Mouse (Mus musculus) megakaryocyte progenitor cell, adult 5-6 weeks (primary cell): ENCODE measurements around the gene Sp100. TPM values are rescaled to one million over a fixed set of nuclear protein-coding genes. Genes with fewer than 3 reads are reported as not detected.
"Not testable (repeated sequence)": the region's sequence is repeated elsewhere in the genome, so short reads cannot be mapped to it uniquely, and the experiment has no call there.

ENCODE experiments used
- ATAC-seq: replicated peaks from 2 replicates; pipeline ENCODE4 v1.8.0; 2016; ENCODE audit warnings: mild to moderate bottlenecking, moderate TSS enrichment, inconsistent platforms; ENCODE audit not compliant: poor library complexity
- total RNA-seq, 2 experiments: library from RNA; stranded (forward) in 1 of 2; stranded (reverse) in 1 of 2; fragments of 157-497, 149-512 nt in 1 of 2; fragments of 200-1000 nt in 1 of 2; gene quantifications; 2 replicates each; pipeline versions ENCODE4 v1.2.3 to v1.2.4; 2015 to 2017

Sp100 gene
- total RNA-seq (2015) (126 and 135 TPM in 2 replicates), total RNA-seq (2017) (63.4 and 82.1 TPM in 2 replicates)

DNA sequence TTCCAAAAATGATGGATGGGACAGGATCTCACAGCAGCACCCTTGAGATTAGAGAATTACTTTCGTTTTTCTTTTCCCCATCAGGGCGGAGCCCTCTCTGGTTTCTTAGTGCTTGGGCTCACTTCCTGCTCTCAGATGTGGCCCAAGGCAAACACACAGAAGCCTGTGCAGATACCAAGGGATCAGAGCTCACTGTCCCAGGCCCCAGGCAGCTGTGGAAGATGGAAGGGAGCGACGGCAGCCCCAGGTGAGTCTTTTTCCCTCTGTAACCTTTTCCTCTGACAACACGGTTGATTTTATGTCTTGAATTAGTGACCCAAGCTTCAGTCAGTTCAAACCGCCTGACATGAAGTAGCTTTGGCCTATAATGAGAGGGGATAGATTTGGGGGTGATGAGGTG, at the start of gene Sp100:
Gene Sp100, plus strand, starts transcription at position 108 of the 400 bp plus-strand sequence.
- ATAC-seq, result 0 out of 2 replicates have a peak, but pooled peaks have one; percentile 48

DNA sequence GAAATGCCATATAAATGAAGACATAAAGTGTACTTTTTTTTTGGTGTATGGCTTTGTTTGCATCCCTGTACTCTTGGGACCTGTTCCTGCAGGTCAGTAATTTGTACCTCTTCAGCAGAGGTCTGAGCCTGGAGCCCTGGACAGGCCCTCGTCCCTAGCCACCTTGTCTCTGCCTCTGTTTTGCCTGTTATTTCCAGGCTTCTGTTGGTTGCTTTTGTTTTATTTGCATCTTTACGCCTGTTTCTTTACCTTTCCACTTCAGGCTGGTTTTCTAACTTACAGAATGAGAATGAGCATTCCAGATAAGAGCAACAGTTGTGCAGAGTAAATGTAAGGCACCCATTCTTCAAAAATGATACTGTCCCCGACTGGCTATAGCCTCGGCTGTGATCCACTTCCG, 49.7 kb upstream of the Sp100 start, which contains the start of gene Sp140:
Gene Sp140, plus strand, starts transcription at position 301 of the 400 bp plus-strand sequence.
- ATAC-seq, result not testable (repeated sequence)

DNA sequence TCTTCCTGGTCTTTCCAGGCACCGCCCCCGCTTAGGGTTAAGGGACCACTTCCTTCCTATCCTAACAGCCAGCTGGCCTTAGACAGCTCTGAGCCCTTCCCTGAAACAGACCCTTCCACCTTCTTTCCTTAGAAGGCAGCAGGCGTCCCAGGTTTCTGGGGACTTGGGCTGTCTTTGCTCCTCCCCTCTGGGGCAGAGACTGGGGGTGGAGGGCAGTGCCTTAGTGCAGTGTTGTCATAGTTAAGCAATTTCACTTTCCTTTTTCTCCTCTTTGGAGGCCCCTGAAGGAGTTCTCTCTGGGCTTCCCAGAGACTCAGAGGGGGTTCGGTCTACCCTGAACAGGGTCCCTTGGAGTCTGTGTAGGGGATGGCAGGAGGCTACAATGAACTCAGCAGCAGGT, 49.0 kb upstream of the Sp100 start:
- ATAC-seq, result not testable (repeated sequence)

DNA sequence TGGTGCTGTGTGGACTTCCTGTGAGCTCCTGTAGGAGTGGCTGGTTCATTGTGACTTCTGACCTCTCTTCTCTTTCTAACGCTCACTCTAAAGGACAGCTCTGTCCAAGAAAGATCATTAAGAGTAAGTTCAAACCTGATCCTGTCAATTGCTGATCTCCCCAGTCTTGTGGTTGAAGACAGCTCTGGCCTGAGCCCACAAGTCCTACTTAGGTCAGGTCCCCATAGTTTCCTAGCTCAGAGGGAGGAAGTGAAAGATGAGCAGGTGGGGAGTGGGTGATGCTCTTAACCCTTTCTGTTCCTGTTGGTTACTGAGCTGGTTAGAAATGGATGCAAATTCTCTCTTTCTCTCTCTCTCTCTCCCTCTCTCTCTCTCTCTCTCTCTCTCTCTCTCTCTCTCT, 45.4 kb upstream of the Sp100 start:
- not testable (repeated sequence) for ATAC-seq

DNA sequence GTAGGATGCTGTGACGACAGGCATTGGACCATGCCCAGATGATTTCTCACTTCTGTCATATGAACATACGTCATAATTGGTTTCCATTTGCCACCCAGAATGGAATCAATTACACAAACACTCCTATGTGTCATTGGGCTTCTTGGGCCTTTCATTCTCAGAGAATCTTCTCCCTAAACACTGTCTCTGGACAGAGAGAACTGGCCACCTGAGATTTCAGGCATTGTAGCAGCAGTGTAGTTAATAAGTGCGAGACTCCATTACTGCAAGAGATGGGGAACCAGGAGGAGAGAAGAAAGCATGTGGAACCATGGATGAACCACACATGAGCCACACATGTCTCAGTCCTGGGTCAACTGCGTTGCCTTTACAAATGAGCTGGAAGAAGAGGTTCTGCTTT, 41.4 kb upstream of the Sp100 start:
- ATAC-seq, result not testable (repeated sequence)

DNA sequence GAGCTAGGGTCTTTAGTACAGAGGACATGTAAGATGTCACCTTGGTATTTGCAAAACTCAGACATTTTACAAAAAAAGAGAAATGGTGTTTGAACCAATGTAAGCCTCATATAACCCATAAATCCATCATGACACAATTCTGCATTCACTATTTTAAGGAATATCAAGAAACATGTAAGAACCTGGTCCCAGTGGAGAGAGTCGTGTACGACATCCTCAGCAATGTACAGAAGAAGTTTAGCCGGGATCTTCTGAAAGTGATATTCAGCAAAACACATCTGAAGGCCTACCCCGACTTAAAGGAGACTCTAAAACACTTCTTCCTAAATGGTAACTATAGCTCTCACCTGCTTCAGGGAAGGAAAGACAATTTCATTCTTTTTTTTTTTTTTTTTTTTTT, 39.2 kb upstream of the Sp100 start:
- not testable (repeated sequence) for ATAC-seq

DNA sequence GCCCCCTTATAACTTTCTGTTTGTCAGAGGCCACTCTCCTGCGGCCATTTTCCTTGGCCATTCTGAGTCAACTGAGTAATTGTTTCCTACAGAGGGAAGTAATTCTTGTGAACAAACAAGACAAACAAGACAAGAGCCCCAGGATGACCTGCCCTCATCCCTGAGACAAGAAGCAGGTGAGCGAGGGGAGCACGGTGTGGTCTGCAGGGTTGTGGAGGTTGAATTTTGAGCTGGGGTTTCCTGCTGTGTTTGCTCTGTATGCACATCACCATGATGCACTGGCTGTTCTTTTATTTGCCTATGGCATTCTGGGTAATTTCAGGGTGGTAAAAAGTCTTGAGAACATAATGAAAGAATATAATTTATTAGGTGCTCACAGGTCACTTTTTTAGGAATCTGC, 34.7 kb upstream of the Sp100 start:
- ATAC-seq, result not testable (repeated sequence)

DNA sequence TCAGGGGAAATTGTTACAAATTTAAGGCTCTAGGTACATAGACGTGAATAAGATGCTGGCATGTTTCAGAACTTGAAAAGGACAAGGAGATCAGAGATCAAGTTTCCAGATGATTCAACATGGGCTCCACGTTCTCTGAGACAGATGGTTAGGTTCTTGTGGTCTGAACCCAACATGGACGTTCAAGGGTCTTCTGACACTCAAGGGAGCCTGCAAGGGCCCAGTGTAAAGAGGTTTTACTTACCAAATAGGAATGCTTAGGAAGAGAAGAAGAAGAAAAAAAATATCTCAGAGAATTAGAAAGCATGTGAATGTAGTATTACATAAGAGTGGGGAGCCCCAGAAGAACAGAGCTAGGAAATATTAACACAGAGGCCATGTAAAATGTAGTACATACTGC, 34.0 kb upstream of the Sp100 start:
- not testable (repeated sequence) for ATAC-seq

DNA sequence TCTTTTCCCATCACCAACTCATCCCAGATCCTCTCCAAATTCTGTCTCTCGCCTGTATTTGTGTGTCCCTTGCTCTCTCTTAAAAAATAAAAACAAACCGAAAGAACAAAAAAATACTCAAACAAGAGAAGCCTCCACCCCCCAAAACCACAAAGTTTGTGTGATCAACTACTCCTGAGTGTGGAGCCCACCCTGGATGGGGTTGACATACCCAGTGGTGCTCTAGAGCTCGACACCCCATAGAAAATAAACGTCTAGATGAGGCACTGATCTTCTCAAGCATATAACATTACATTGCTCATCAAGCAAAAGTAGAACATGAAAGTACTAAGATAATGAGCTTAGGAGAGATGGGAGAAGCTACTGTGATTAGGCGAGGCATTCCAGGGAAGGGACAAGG, 32.6 kb upstream of the Sp100 start:
- not testable (repeated sequence) for ATAC-seq

DNA sequence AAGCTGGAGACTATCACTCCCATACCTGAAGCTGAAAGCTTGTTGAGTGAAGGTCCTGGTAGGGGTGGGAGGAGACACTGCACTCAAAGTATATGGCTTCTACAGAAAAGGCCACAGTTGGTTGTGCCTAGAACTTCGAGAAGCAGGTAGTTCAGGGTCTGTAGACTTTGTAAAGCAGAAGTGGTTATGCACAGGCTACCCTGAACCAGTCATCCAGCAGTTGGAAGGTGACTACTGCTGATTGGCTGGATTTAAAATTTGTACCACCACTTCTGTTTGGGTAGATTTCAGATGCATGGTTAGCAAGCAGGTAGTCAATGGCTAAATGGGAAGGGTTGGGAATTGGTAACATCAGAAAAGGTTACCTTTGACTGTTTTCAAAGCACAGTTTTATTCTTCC, 31.1 kb upstream of the Sp100 start:
- ATAC-seq, result not testable (repeated sequence)

DNA sequence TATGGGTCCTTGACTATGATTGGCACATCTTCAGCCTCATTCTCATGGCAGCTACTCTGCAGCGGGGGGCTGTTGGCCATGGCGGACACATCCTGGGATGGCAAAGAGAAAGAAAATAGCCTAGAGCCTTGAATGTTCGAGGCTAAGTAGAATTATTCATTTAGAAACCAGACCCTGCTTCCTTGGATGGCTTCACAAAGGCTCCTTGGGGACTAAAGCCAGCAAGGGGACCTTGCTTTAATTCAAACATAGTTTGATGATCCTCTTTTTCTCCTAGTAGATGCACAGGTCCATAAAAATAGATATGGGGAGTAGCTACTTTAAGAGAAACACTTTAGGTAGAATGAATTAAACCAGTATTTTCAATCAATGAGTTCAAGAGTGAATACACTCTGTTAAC, 12.9 kb upstream of the Sp100 start:
- ATAC-seq, result not testable (repeated sequence)

DNA sequence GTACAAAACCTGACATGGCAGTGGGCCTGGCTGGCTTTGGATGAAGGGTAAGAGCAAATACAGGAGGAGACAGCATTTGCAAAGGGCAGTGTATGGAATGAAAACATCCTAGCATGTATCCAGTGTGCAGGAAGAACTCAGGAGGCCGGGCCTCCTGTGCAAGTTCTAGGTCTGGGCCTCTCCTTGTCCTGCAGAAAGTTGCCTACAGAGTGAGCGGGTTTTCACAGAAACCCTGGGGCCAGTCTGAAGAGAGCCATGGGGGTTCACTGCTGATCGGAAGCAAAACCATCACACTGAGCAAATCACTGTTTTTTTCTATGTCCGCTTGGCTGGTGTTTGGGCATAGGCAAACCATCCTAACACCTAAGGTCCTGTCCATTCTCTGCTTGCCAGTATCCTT, 11.6 kb upstream of the Sp100 start:
- ATAC-seq, result not testable (repeated sequence)

DNA sequence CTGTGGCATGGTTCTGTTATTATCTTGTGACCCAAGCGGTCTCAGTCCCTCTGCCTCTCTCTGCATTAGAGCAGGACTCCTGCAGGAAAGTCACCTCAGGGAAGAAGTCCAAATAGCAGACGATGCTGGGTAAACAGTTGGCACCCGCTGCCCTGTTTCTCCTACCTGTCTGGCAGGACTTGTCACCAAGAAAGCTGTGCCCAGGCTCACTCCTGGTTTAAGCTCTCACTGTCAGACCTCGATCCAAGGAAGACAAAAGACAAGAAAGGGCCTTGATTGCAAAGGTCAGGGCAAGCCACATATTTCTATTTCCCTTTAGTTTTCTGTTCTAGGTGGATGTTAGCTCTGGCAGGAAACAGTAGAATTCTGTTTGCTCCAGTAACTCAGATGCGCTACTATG, 736 bp downstream of the Sp100 start:
- ATAC-seq, result not testable (repeated sequence)

DNA sequence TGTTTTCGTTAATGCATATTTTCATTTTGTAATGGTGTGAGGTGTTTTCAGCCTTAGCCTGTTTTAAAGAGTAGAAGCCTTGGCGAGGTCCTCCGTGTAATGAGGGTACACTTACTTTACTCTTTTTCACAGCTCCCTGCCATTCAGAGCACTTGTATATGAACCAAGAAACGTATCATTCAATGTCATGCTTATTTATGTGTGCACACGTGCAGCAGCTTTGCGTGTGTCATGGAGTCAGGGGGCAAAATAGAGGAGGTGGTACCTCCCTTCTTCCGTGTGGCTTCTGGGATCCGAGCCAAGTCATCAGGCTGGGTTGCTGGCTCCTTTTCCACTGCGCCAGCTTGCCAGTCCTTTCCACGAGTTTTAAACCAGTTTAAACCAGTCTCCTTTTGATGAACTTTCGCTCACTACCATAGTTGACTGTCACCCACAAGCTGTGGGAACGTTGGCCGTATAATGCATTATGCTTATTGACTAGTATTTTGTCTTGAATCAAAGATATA, 2.0 kb downstream of the Sp100 start:
- 0 out of 2 replicates have a peak, but pooled peaks have one; percentile 14 for ATAC-seq

DNA sequence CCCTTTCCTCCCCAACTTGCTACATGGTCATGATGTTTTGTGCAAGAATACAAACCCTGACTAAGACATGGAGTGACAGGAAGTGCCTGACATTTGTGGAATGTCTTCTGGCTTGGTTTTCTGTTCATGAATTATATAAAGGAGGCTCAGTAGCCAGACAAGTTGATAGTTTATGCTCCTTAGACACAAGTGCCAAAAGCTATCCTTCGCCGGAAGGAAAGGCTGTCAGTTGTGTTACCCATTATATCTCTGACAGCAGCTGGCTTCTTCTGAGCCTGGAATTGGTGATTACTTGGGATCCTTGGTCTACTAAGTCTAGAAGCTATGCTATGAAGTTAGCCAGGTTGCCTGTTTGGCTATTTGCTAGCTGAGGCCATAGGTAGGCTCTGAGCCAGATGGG, 7.4 kb downstream of the Sp100 start:
- ATAC-seq, result not testable (repeated sequence)

DNA sequence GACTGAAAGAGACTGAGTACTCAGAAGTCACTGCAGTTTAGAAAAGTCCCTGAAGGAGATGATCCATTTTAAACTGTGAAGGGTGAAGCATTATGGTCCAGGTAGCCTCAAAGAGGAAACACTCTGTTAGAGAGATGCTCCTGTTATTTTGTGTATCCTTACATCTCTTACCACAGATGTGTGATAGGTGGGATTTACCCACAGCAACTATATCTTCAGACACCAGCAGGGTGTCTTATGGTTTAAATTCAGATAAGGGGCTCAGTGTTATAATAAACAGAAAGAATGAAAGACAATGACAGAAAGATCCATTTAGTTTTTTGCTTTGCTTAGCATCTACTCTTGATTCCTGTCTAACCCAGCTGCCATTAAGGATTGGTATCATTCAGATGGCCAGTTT, 14.5 kb downstream of the Sp100 start:
- ATAC-seq, result 0 out of 2 replicates have a peak, but pooled peaks have one; percentile 31

DNA sequence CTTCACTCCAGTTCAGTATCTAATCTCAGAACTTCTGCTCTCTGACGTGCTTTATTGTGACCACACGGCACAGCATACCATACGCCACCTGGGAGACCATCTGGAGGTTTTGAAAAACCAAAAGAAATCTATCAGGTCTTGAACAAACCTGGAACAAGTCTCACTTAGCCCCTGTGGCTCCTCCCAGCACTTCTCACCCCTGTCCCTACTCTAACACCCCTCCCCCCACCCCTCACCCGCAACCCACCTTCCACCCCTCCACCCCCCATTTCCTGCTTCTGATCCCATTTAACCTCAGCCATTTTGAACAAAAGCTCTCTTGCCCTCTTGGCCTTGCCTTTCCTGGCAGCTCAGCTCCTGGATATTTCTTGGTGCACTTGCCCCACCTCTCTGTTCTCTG, 30.4 kb downstream of the Sp100 start:
- ATAC-seq, result no peak

DNA sequence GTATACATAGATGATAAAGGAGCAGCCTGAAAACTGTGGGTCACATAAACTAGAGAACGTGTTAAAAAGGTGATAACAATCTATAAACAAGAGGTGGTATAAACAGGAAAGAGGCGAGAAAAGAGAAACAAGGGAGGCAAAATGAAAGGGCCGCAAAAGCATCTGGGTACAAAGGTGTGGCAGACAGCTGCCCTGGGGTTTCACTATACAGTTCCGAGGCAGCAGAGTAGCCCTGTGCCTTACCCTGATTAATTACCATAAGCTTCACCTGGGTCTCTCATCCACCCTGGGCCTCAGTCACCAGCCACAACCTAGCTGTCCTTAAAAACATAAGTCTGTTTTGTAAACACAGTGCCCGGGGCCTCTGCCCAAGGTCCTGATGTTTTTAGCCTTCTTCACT, 36.9 kb downstream of the Sp100 start:
- no peak for ATAC-seq

DNA sequence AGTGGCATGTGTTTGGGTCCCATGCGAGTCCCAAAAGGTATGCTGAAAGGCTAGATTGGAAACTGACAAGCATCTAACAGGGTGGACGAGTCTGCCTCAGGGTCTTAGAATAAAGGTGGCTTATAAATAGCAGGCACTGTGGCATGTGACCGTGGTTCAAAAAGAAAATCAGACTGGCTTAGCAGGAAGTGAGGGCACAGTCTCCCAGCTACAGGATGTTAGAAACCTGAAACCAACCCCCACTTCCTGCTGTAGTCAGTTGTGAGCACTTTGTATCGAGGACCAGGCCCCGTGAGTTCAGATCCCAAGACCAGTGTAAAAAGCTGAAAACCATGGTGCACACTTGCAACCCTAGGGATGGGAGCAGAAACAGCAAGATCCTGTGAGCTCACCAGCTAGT, 37.6 kb downstream of the Sp100 start:
- ATAC-seq, result peak; percentile 82

DNA sequence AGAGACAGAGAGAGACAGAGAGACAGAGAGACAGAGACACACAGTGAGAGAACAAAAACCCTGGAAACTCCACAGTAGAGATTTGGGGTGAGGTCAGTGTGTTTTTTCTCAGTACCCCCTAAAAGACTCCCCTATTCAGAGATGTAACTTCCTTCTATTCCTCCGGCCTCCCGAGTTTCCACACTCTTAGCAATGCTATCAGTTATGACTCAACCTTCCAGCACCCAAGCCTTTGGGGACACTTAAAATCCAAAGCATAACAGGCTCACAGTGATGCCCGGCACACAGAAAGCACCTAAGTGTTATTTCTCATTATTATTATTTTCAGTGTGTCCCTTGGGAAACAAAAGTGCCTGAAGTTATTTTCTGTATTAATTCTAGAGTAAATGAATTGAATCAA, 40.8 kb downstream of the Sp100 start:
- ATAC-seq, result peak; percentile 45; the same call in 1 of the 2 replicates

DNA sequence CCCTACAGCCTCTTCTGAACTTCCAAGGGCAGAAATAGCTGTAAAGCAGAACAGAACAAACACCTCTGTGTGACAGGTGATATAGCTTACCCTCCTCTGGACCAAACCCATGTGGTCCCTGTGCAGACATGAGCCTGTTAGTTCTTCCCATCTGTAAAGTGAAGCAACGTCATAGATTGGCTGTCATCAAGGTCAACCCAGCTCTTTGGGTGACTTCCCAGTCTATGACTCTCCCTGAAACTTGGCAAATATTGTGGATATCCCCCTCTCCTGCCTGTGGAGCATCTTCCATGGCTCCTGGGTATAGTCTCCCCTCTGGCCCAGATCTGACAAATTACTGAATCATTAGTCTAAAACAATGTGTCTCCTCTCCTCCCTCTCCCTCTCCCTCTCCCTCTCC, 42.5 kb downstream of the Sp100 start:
- ATAC-seq, result no peak

DNA sequence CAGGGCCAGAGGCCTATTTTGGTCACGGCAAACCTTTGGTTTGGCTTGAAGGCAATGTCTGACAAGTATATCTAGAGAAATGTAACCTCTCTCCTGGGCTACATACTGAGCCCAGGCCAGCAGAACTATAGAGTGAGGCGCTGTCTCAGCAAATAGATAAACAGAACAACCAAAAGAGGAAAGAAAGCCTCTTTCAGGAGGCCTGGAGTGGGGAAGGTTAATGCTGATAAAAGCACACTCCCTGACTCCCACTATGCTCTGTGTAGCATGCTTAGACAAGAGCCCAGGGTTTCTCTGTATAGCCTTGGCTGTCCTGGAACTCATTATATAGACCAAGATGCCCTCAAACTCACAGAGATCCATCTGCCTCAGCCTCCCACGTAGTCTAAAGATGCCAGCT, 43.5 kb downstream of the Sp100 start:
- peak; percentile 76 for ATAC-seq

DNA sequence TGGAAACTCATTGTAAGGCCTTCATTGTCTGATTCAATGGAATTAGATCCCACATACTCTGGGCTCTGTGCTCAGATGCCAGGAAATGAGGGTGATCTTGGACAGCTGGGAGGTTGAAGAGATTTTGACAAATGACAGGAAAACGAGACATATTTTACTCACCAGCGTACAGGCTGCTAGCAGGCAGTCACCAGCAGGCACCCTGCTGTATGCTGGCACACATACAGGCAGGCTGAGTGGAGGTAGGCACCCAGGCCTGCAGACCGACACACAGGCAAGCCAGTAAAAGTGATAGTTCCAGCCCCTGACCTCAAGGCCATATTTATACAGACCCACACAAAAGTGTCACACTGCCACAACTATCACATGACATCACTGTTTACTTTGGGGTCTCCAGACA, 45.9 kb downstream of the Sp100 start:
- ATAC-seq, result no peak
